Mouse (Mus musculus) telencephalon, adult 2 months (tissue): ENCODE data around the gene Plcb3.

ENCODE experiments used
- DNase-seq: peaks from one replicate; pipeline ENCODE4 v3.0.0-alpha.2; 2011; ENCODE audit warnings: low read depth, low spot score

Gene Plcb3

DNA sequence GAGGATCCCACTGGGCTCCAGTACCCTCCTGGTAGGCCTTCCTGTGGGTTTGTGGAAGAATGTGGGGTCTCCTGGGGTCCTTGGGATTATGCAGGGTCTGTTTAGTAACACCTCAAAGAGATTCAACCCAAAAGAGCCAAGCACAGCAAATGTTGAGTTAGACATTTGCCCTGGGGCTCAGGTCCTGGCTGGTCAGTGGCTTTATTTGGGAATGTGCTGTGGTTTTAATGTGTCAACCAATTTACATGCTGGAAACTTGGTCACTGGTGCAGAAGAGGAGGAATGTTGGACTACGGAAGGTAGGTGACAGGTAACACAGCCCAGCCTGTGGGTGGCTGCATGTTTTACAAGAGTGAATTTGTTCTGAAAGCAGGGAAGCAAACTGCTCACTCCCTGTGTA, 73.2 kb downstream of the Plcb3 start:
- no peak for DNase-seq
